Mouse (Mus musculus) C2C12 (cell line): ENCODE measurements around the gene Prkcq. TPM values are rescaled to one million over a fixed set of nuclear protein-coding genes. Genes with fewer than 3 reads are reported as not detected.

Experiments used
- H3K27me3 ChIP-seq: one replicate; pipeline ENCODE4 v1.6.1; 2011; ENCODE audit not compliant: control insufficient read depth, insufficient read depth, insufficient read length
- H3K36me3 ChIP-seq: one replicate; pipeline ENCODE4 v1.6.1; 2011; ENCODE audit not compliant: control insufficient read depth, insufficient read depth
- H3K4me3 ChIP-seq: one replicate; pipeline ENCODE4 v1.5.1; 2011; ENCODE audit warnings: mild to moderate bottlenecking, control low read depth; ENCODE audit not compliant: poor library complexity, insufficient read depth, severe bottlenecking
- H3K79me2 ChIP-seq: one replicate; pipeline ENCODE4 v1.6.1; 2011; ENCODE audit not compliant: control insufficient read depth, insufficient read depth
- H3K79me3 ChIP-seq: one replicate; pipeline ENCODE4 v1.6.1; 2011; ENCODE audit warnings: low read depth, control low read depth
- H3ac ChIP-seq: one replicate; pipeline ENCODE3; 2011; ENCODE audit warnings: low read depth; ENCODE audit not compliant: control insufficient read depth, insufficient read length
- CEBPB ChIP-seq: IDR thresholded peaks from one replicate; pipeline ENCODE4 v1.6.1; 2011; ENCODE audit warnings: low read depth, mild to moderate bottlenecking, control low read depth, moderate library complexity
- CTCF ChIP-seq: IDR thresholded peaks from one replicate; pipeline ENCODE4 v1.5.1; 2011; ENCODE audit not compliant: control insufficient read depth, insufficient read depth, insufficient read length
- FOSL1 ChIP-seq: IDR thresholded peaks from one replicate; pipeline ENCODE4 v1.8.0; 2011; ENCODE audit warnings: mild to moderate bottlenecking, low read length; ENCODE audit not compliant: poor library complexity, insufficient read depth, severe bottlenecking
- MAX ChIP-seq: IDR thresholded peaks from one replicate; pipeline ENCODE4 v1.6.1; 2011; ENCODE audit warnings: mild to moderate bottlenecking, control low read depth
- MYOD1 ChIP-seq: IDR thresholded peaks from one replicate; pipeline ENCODE4 v1.6.1; 2011; ENCODE audit warnings: low read depth; ENCODE audit not compliant: control insufficient read depth, insufficient read length
- MYOG ChIP-seq: IDR thresholded peaks from one replicate; pipeline ENCODE4 v1.6.1; 2011; ENCODE audit not compliant: control insufficient read depth, insufficient read length; ENCODE audit errors: extremely low read depth
- USF1 ChIP-seq: IDR thresholded peaks from one replicate; pipeline ENCODE4 v1.6.1; 2011; ENCODE audit warnings: low read depth, mild to moderate bottlenecking, control low read depth, moderate library complexity
- polyA plus RNA-seq: library from polyadenylated mRNA; unstranded; fragments of >200 nt; fragmentation: generic; extraction: Trizol; gene quantifications from one replicate; pipeline ENCODE4 v1.2.1, GENCODE M21; 2012; ENCODE audit warnings: missing spikeins

Gene Prkcq
- polyA plus RNA-seq, 1 experiment = 0.05 TPM

- Histone ChIP-seq H3K79me3 (no peaks in the 10 kb centered on the region), H3K36me3 (no peaks in the 10 kb centered on the region), H3K79me2 (no peaks in the 10 kb centered on the region), H3K4me3 (no peak overlapping the region), H3K27me3 (no peaks in the 10 kb centered on the region), H3ac (no peak overlapping the region)
- no peak for TF ChIP-seq MAX
- TF ChIP-seq FOSL1 = no peak
- TF ChIP-seq CEBPB = no peak
- no peak for TF ChIP-seq USF1
- no peak for TF ChIP-seq MYOD1
- no peak for TF ChIP-seq CTCF
- TF ChIP-seq MYOG = no peak
Observed at GRCm38 (mm10) chr2:11229126-11229525, 57.2 kb downstream of the Prkcq start.

GRCm38 (mm10) chr2:11231118-11231517 is 59.2 kb downstream of the Prkcq start:
- TF ChIP-seq CTCF (no peak), MYOG (no peak), MYOD1 (no peak), CEBPB (no peak), FOSL1 (no peak), USF1 (no peak), MAX (no peak)
- Histone ChIP-seq H3K36me3 (no peaks in the 10 kb centered on the region), H3K4me3 (no peak overlapping the region), H3K79me3 (no peaks in the 10 kb centered on the region), H3K79me2 (no peaks in the 10 kb centered on the region), H3ac (no peak overlapping the region), H3K27me3 (no peaks in the 10 kb centered on the region)

GRCm38 (mm10) chr2:11231988-11232387 is 60.1 kb downstream of the Prkcq start:
- Histone ChIP-seq H3ac (no peak overlapping the region), H3K79me3 (no peaks in the 10 kb centered on the region), H3K79me2 (no peaks in the 10 kb centered on the region), H3K36me3 (no peaks in the 10 kb centered on the region), H3K27me3 (no peaks in the 10 kb centered on the region), H3K4me3 (no peak overlapping the region)
- TF ChIP-seq CEBPB (no peak), MAX (no peak), MYOG (no peak)

- no peak overlapping the region for H3ac ChIP-seq
- no peak for TF ChIP-seq CTCF
- TF ChIP-seq USF1 = no peak
- TF ChIP-seq CEBPB = no peak
- no peak for TF ChIP-seq MYOG
- no peak for TF ChIP-seq MAX
- TF ChIP-seq MYOD1 = no peak
- no peak for TF ChIP-seq FOSL1
- H3K27me3 ChIP-seq = no peaks in the 10 kb centered on the region
- no peaks in the 10 kb centered on the region for H3K79me3 ChIP-seq
- no peak overlapping the region for H3K4me3 ChIP-seq
- H3K79me2 ChIP-seq = no peaks in the 10 kb centered on the region
- no peaks in the 10 kb centered on the region for H3K36me3 ChIP-seq
Observed at GRCm38 (mm10) chr2:11238254-11238653, 66.3 kb downstream of the Prkcq start.

GRCm38 (mm10) chr2:11239523-11239922 is 67.6 kb downstream of the Prkcq start:
- no peaks in the 10 kb centered on the region for H3K27me3 ChIP-seq
- H3K36me3 ChIP-seq = no peaks in the 10 kb centered on the region
- no peaks in the 10 kb centered on the region for H3K79me2 ChIP-seq
- no peak overlapping the region for H3ac ChIP-seq
- H3K79me3 ChIP-seq = no peaks in the 10 kb centered on the region
- H3K4me3 ChIP-seq = no peak overlapping the region
- TF ChIP-seq USF1 (no peak), CTCF (no peak), MYOD1 (no peak), CEBPB (no peak), FOSL1 (no peak), MYOG (no peak), MAX (no peak)

- peaks cover 6% of the 10 kb centered on the region for H3K27me3 ChIP-seq
- no peaks in the 10 kb centered on the region for H3K79me2 ChIP-seq
- TF ChIP-seq MYOD1 = no peak
- no peak for TF ChIP-seq CTCF
- no peak for TF ChIP-seq MYOG
- no peak for TF ChIP-seq FOSL1
- no peak for TF ChIP-seq CEBPB
- no peak for TF ChIP-seq USF1
- no peak for TF ChIP-seq MAX
- H3K4me3 ChIP-seq = no peak overlapping the region
- no peaks in the 10 kb centered on the region for H3K36me3 ChIP-seq
- no peaks in the 10 kb centered on the region for H3K79me3 ChIP-seq
- H3ac ChIP-seq = no peak overlapping the region
Observed at GRCm38 (mm10) chr2:11245926-11246325, 74.0 kb downstream of the Prkcq start.
